Mouse (Mus musculus): ENCODE results near the gene Sc5d. TPM values are rescaled to one million over a fixed set of nuclear protein-coding genes. Genes with fewer than 3 reads are reported as not detected.

Sc5d gene
- polyA plus RNA-seq, 1 experiment from 2014 or later = 80.7 TPM

GRCm38 (mm10) chr9:42278046-42278445 lies 14.0 kb upstream of the Sc5d start:
- no peak overlapping the region for H3K27ac ChIP-seq (ENCODE audit: low read depth, low read length)
- H3K9ac ChIP-seq (ENCODE audit: low read length) = no peak overlapping the region
- no peak overlapping the region for H3K4me2 ChIP-seq (ENCODE audit: low read depth, low read length, severe bottlenecking)
- no peaks in the 10 kb centered on the region for H3K9me3 ChIP-seq (ENCODE audit: control insufficient read depth, low read length)
- H3K4me3 ChIP-seq (ENCODE audit: low read depth, low read length) = no peak overlapping the region
- ATAC-seq (replicated peaks; ENCODE audit: low FRiP score) = no peak
- DNase-seq (ENCODE audit: low spot score) = no peak
- no peaks in the 10 kb centered on the region for H3K36me3 ChIP-seq (ENCODE audit: control insufficient read depth, insufficient read depth, low read length)
- 80% methylated on average over 3 of the region's 3 CpGs for WGBS
- H3K27me3 ChIP-seq (ENCODE audit: control insufficient read depth, insufficient read depth, low read length) = no peaks in the 10 kb centered on the region
- H3K4me1 ChIP-seq (replicated peaks; ENCODE audit: control insufficient read depth, insufficient read depth, low read length) = no peaks in the 10 kb centered on the region

GRCm38 (mm10) chr9:42277606-42278005 lies 13.6 kb upstream of the Sc5d start:
- H3K4me1 ChIP-seq (replicated peaks; ENCODE audit: control insufficient read depth, insufficient read depth, low read length) = no peaks in the 10 kb centered on the region

GRCm38 (mm10) chr9:42277162-42277561 lies 13.1 kb upstream of the Sc5d start:
- Histone ChIP-seq H3K4me2 (ENCODE audit: low read depth, low read length, severe bottlenecking) (no peak overlapping the region), H3K36me3 (ENCODE audit: control insufficient read depth, insufficient read depth, low read length) (no peaks in the 10 kb centered on the region), H3K27me3 (ENCODE audit: control insufficient read depth, insufficient read depth, low read length) (no peaks in the 10 kb centered on the region), H3K9ac (ENCODE audit: low read length) (no peak overlapping the region), H3K4me1 (replicated peaks; ENCODE audit: control insufficient read depth, insufficient read depth, low read length) (no peaks in the 10 kb centered on the region), H3K9me3 (ENCODE audit: control insufficient read depth, low read length) (no peaks in the 10 kb centered on the region), H3K27ac (ENCODE audit: low read depth, low read length) (no peak overlapping the region), H3K4me3 (ENCODE audit: low read depth, low read length) (no peak overlapping the region)
- DNase-seq (ENCODE audit: low spot score) (no peak), ATAC-seq (replicated peaks; ENCODE audit: low FRiP score) (no peak)

More at GRCm38 (mm10) chr9:42277606-42278005, 13.6 kb upstream of the Sc5d start:
- H3K27ac ChIP-seq (ENCODE audit: low read depth, low read length) = no peak overlapping the region
- 96% methylated on average over 1 of the region's 1 CpGs for WGBS
- no peak overlapping the region for H3K9ac ChIP-seq (ENCODE audit: low read length)
- no peaks in the 10 kb centered on the region for H3K27me3 ChIP-seq (ENCODE audit: control insufficient read depth, insufficient read depth, low read length)
- DNase-seq (ENCODE audit: low spot score) (no peak), ATAC-seq (replicated peaks; ENCODE audit: low FRiP score) (no peak)
- H3K36me3 ChIP-seq (ENCODE audit: control insufficient read depth, insufficient read depth, low read length) = no peaks in the 10 kb centered on the region
- H3K4me2 ChIP-seq (ENCODE audit: low read depth, low read length, severe bottlenecking) = no peak overlapping the region
- H3K4me3 ChIP-seq (ENCODE audit: low read depth, low read length) = no peak overlapping the region
- no peaks in the 10 kb centered on the region for H3K9me3 ChIP-seq (ENCODE audit: control insufficient read depth, low read length)

GRCm38 (mm10) chr9:42275761-42276145 lies 11.7 kb upstream of the Sc5d start:
- no peak overlapping the region for H3K27ac ChIP-seq (ENCODE audit: low read depth, low read length)
- ATAC-seq (replicated peaks; ENCODE audit: low FRiP score) = no peak

GRCm38 (mm10) chr9:42275027-42275760 lies 11.1 kb upstream of the Sc5d start:
- H3K27ac ChIP-seq (ENCODE audit: low read depth, low read length) = no peak overlapping the region
- no peaks in the 10 kb centered on the region for H3K9me3 ChIP-seq (ENCODE audit: control insufficient read depth, low read length)
- H3K9ac ChIP-seq (ENCODE audit: low read length) = no peak overlapping the region
- H3K4me3 ChIP-seq (ENCODE audit: low read depth, low read length) = no peak overlapping the region
- DNase-seq (ENCODE audit: low spot score) = no peak
- H3K4me2 ChIP-seq (ENCODE audit: low read depth, low read length, severe bottlenecking) = no peak overlapping the region
- no peak for ATAC-seq (replicated peaks; ENCODE audit: low FRiP score)
- H3K27me3 ChIP-seq (ENCODE audit: control insufficient read depth, insufficient read depth, low read length) = no peaks in the 10 kb centered on the region
- 65% methylated on average over 13 of the region's 13 CpGs for WGBS
- no peaks in the 10 kb centered on the region for H3K36me3 ChIP-seq (ENCODE audit: control insufficient read depth, insufficient read depth, low read length)
- no peaks in the 10 kb centered on the region for H3K4me1 ChIP-seq (replicated peaks; ENCODE audit: control insufficient read depth, insufficient read depth, low read length)

More at GRCm38 (mm10) chr9:42275761-42276145, 11.7 kb upstream of the Sc5d start:
- 65% methylated on average over 11 of the region's 11 CpGs for WGBS
- no peaks in the 10 kb centered on the region for H3K4me1 ChIP-seq (replicated peaks; ENCODE audit: control insufficient read depth, insufficient read depth, low read length)
- no peak overlapping the region for H3K4me2 ChIP-seq (ENCODE audit: low read depth, low read length, severe bottlenecking)
- H3K36me3 ChIP-seq (ENCODE audit: control insufficient read depth, insufficient read depth, low read length) = no peaks in the 10 kb centered on the region
- H3K4me3 ChIP-seq (ENCODE audit: low read depth, low read length) = no peak overlapping the region
- no peak for DNase-seq (ENCODE audit: low spot score)
- H3K9ac ChIP-seq (ENCODE audit: low read length) = no peak overlapping the region
- H3K9me3 ChIP-seq (ENCODE audit: control insufficient read depth, low read length) = no peaks in the 10 kb centered on the region
- H3K27me3 ChIP-seq (ENCODE audit: control insufficient read depth, insufficient read depth, low read length) = no peaks in the 10 kb centered on the region

GRCm38 (mm10) chr9:42273682-42274296 lies 9.7 kb upstream of the Sc5d start:
- Histone ChIP-seq H3K4me3 (ENCODE audit: low read depth, low read length) (no peak overlapping the region), H3K9me3 (ENCODE audit: control insufficient read depth, low read length) (no peaks in the 10 kb centered on the region), H3K27ac (ENCODE audit: low read depth, low read length) (no peak overlapping the region), H3K4me1 (replicated peaks; ENCODE audit: control insufficient read depth, insufficient read depth, low read length) (no peaks in the 10 kb centered on the region), H3K27me3 (ENCODE audit: control insufficient read depth, insufficient read depth, low read length) (no peaks in the 10 kb centered on the region), H3K36me3 (ENCODE audit: control insufficient read depth, insufficient read depth, low read length) (no peaks in the 10 kb centered on the region), H3K4me2 (ENCODE audit: low read depth, low read length, severe bottlenecking) (no peak overlapping the region), H3K9ac (ENCODE audit: low read length) (no peak overlapping the region)
- DNase-seq (ENCODE audit: low spot score) = no peak
- ATAC-seq (replicated peaks; ENCODE audit: low FRiP score) = no peak
- 91% methylated on average over 6 of the region's 6 CpGs for WGBS

GRCm38 (mm10) chr9:42273174-42273573 lies 9.1 kb upstream of the Sc5d start:
- Histone ChIP-seq H3K4me3 (ENCODE audit: low read depth, low read length) (no peak overlapping the region), H3K9ac (ENCODE audit: low read length) (no peak overlapping the region), H3K27ac (ENCODE audit: low read depth, low read length) (no peak overlapping the region), H3K4me1 (replicated peaks; ENCODE audit: control insufficient read depth, insufficient read depth, low read length) (no peaks in the 10 kb centered on the region), H3K4me2 (ENCODE audit: low read depth, low read length, severe bottlenecking) (no peak overlapping the region), H3K9me3 (ENCODE audit: control insufficient read depth, low read length) (no peaks in the 10 kb centered on the region), H3K27me3 (ENCODE audit: control insufficient read depth, insufficient read depth, low read length) (no peaks in the 10 kb centered on the region), H3K36me3 (ENCODE audit: control insufficient read depth, insufficient read depth, low read length) (no peaks in the 10 kb centered on the region)
- WGBS = 82% methylated on average over 3 of the region's 3 CpGs
- ATAC-seq (replicated peaks; ENCODE audit: low FRiP score) (no peak), DNase-seq (ENCODE audit: low spot score) (no peak)

- Histone ChIP-seq H3K27me3 (ENCODE audit: control insufficient read depth, insufficient read depth, low read length) (no peaks in the 10 kb centered on the region), H3K27ac (ENCODE audit: low read depth, low read length) (no peak overlapping the region), H3K9me3 (ENCODE audit: control insufficient read depth, low read length) (no peaks in the 10 kb centered on the region), H3K4me3 (ENCODE audit: low read depth, low read length) (no peak overlapping the region), H3K4me1 (replicated peaks; ENCODE audit: control insufficient read depth, insufficient read depth, low read length) (no peaks in the 10 kb centered on the region), H3K36me3 (ENCODE audit: control insufficient read depth, insufficient read depth, low read length) (no peaks in the 10 kb centered on the region), H3K9ac (ENCODE audit: low read length) (no peak overlapping the region), H3K4me2 (ENCODE audit: low read depth, low read length, severe bottlenecking) (no peak overlapping the region)
- DNase-seq (ENCODE audit: low spot score) (no peak), ATAC-seq (replicated peaks; ENCODE audit: low FRiP score) (no peak)
- 80% methylated on average over 4 of the region's 4 CpGs for WGBS
These were observed 8.6 kb upstream of the Sc5d start for GRCm38 (mm10) chr9:42272690-42273089.

- ATAC-seq (replicated peaks; ENCODE audit: low FRiP score) = no peak
- no peak overlapping the region for H3K9ac ChIP-seq (ENCODE audit: low read length)
- 86% methylated on average over 5 of the region's 5 CpGs for WGBS
- no peak overlapping the region for H3K27ac ChIP-seq (ENCODE audit: low read depth, low read length)
- no peaks in the 10 kb centered on the region for H3K4me1 ChIP-seq (replicated peaks; ENCODE audit: control insufficient read depth, insufficient read depth, low read length)
- DNase-seq (ENCODE audit: low spot score) = no peak
- no peaks in the 10 kb centered on the region for H3K27me3 ChIP-seq (ENCODE audit: control insufficient read depth, insufficient read depth, low read length)
- no peak overlapping the region for H3K4me3 ChIP-seq (ENCODE audit: low read depth, low read length)
- no peaks in the 10 kb centered on the region for H3K36me3 ChIP-seq (ENCODE audit: control insufficient read depth, insufficient read depth, low read length)
- H3K4me2 ChIP-seq (ENCODE audit: low read depth, low read length, severe bottlenecking) = no peak overlapping the region
- H3K9me3 ChIP-seq (ENCODE audit: control insufficient read depth, low read length) = no peaks in the 10 kb centered on the region
These were observed 7.4 kb upstream of the Sc5d start for GRCm38 (mm10) chr9:42271456-42271855.

Measured in forebrain, embryonic 11.5 days (tissue).